Mouse (Mus musculus) hindbrain, postnatal 0 days (tissue): ENCODE data around the gene Arhgef11. TPM values are rescaled to one million over a fixed set of nuclear protein-coding genes. Genes with fewer than 3 reads are reported as not detected.

Experiments used
- ATAC-seq: fragments of 200-750 bp; cut with Nextera tagmentation; 2 replicates; pipeline ENCODE4 v1.8.0; 2017; ENCODE audit warnings: mild to moderate bottlenecking, moderate TSS enrichment, moderate library complexity
- DNase-seq: peaks from one replicate; pipeline ENCODE4 v3.0.0-alpha.2; 2015; ENCODE audit warnings: low spot score
- H3K27ac ChIP-seq: fragments of 300-500 bp; sonication (generic); 2 replicates; pipeline ENCODE4 v1.5.1; 2014; ENCODE audit warnings: mild to moderate bottlenecking
- H3K27me3 ChIP-seq: fragments of 300-500 bp; sonication (generic); 2 replicates; pipeline ENCODE4 v1.6.1; 2014; ENCODE audit warnings: low read length, mixed read lengths; ENCODE audit not compliant: insufficient read depth
- H3K36me3 ChIP-seq: fragments of 300-500 bp; sonication (generic); 2 replicates; pipeline ENCODE4 v1.6.1; 2014; ENCODE audit warnings: low read length, mixed read lengths; ENCODE audit not compliant: insufficient read depth
- H3K4me1 ChIP-seq: fragments of 300-500 bp; sonication (generic); 2 replicates; pipeline ENCODE4 v1.6.1; 2014; ENCODE audit warnings: antibody characterized with exemption, low read length, mixed read lengths; ENCODE audit not compliant: insufficient read depth
- H3K4me2 ChIP-seq: fragments of 300-500 bp; sonication (generic); 2 replicates; pipeline ENCODE4 v1.6.1; 2014; ENCODE audit warnings: low read depth, mild to moderate bottlenecking, low read length, moderate library complexity, mixed read lengths
- H3K4me3 ChIP-seq: fragments of 300-500 bp; sonication (generic); 2 replicates; pipeline ENCODE4 v1.5.1; 2014; ENCODE audit warnings: low read length
- H3K9ac ChIP-seq: fragments of 300-500 bp; sonication (generic); replicated peaks from 2 replicates; pipeline ENCODE4 v1.6.1; 2014; ENCODE audit warnings: mild to moderate bottlenecking, low read length, moderate library complexity, mixed read lengths
- H3K9me3 ChIP-seq: fragments of 300-500 bp; sonication (generic); 2 replicates; pipeline ENCODE4 v1.6.1; 2016; ENCODE audit warnings: low read length, mixed read lengths
- CTCF ChIP-seq: IDR thresholded peaks from 2 replicates; pipeline ENCODE4 v1.5.1; 2016; ENCODE audit warnings: antibody characterized with exemption, control low read depth, low read depth
- WGBS: fragments of 180-500 bp; shearing (Covaris S2); extraction: QIAGEN DNeasy Blood & Tissue Kit; methylation state at CpG from one replicate; pipeline ENCODE4 v1.1.7; 2014; 5-methylcytosine and 5-hydroxymethylcytosine counted together
- polyA plus RNA-seq: library from polyadenylated mRNA; unstranded; fragments of >200 nt; fragmentation: Nextera tagmentation; extraction: Ambion mirVana; gene quantifications from 2 replicates; pipeline ENCODE4 v1.2.1, GENCODE M21; 2015
- total RNA-seq: library from RNA; depleted of rRNA; stranded (reverse); fragments of >200 nt; gene quantifications from 2 replicates; pipeline ENCODE4 v1.2.3, GENCODE M21; 2014

The Arhgef11 gene
- total and polyA plus RNA-seq, 2 experiments from 2014 or later = 17.4 to 75.5 TPM

DNA sequence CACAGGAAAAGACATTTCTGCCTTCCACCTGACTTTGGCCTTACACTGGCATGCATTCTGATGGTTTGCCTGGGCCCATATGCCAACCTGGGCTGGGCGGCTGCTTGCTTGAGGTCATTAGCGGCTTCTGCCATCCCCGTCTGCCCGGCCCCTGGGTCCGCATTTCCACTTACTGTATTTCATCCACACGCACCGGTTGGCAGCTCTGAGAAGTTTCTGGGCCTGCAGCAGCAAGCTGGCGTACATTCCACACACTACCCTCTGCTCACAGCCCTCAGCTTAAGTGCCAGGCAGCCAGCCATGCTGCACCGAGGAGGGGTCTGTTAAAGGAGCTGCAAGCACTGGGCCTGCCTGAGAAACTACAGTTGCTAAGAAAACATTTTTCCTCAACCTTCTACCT, 13.5 kb downstream of the Arhgef11 start:
- 52% methylated on average over 9 of the region's 9 CpGs for WGBS
- Histone ChIP-seq H3K27me3 (no peaks in the 10 kb centered on the region), H3K27ac (peak overlapping the region; percentile 4; the same call in 1 of the 2 replicates), H3K4me1 (0 out of 2 replicates have a peak, but pooled peaks cover 8% of the 10 kb centered on the region), H3K9ac (0 out of 2 replicates have a peak overlapping the region, but pooled peaks have one; percentile 13), H3K36me3 (no peaks in the 10 kb centered on the region), H3K4me2 (peak overlapping the region; percentile 29; the same call in 1 of the 2 replicates), H3K9me3 (no peaks in the 10 kb centered on the region), H3K4me3 (no peak overlapping the region)
- TF ChIP-seq CTCF = no peak
- 0 out of 2 replicates have a peak, but pooled peaks have one; percentile 58 for ATAC-seq
- DNase-seq = peak; percentile 58

DNA sequence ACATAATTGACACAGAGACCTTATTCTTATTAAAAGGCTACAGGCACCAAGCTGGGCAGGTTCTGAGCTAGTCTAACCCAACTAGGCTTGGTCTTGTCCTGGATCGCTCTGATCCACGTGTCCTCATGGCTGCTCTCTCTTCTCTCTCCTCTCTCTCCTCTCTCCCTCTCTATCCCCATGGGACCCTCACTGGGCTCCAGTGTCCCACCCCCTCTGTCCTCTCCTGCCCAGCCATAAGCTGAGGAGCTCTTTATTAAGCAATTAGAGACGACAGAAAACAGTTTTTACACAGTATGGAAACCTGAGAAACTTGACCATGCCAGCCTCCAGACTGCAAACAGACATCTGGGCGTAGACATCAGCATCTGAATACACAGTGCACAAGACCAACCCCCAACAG, 14.0 kb downstream of the Arhgef11 start:
- H3K4me1 ChIP-seq = 0 out of 2 replicates have a peak, but pooled peaks cover 8% of the 10 kb centered on the region
- no peak overlapping the region for H3K9ac ChIP-seq

DNA sequence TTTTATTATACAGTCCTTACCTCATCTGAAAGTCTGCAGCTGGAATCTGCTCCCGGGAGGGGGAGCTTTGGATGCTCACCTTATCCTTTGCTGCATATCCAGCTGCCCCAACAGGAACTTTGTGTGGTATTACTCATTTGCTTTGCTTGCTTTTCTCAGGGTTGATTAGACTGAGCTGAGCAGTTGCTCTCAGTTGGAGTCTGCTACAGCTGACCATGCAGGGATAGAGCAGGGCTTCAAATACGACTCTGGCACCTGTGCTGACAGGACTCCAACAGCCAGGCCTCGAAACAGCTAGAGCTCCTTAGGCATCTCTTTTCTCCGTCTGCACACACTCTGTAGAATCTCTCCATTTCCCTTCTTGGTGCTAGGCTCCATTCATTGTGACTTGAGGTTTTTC, 18.2 kb downstream of the Arhgef11 start:
- Histone ChIP-seq H3K4me3 (no peak overlapping the region), H3K4me2 (no peak overlapping the region), H3K27me3 (no peaks in the 10 kb centered on the region), H3K9ac (no peak overlapping the region), H3K36me3 (no peaks in the 10 kb centered on the region), H3K4me1 (0 out of 2 replicates have a peak, but pooled peaks cover 8% of the 10 kb centered on the region), H3K27ac (no peak overlapping the region), H3K9me3 (no peaks in the 10 kb centered on the region)
- DNase-seq (no peak), ATAC-seq (no peak)
- 63% methylated on average over 4 of the region's 4 CpGs for WGBS
- TF ChIP-seq CTCF = no peak

More for the DNA sequence above, 14.0 kb downstream of the Arhgef11 start:
- WGBS = 66% methylated on average over 4 of the region's 4 CpGs
- Histone ChIP-seq H3K9me3 (no peaks in the 10 kb centered on the region), H3K27ac (0 out of 2 replicates have a peak overlapping the region, but pooled peaks have one; percentile 4), H3K36me3 (no peaks in the 10 kb centered on the region), H3K4me2 (no peak overlapping the region), H3K27me3 (no peaks in the 10 kb centered on the region), H3K4me3 (no peak overlapping the region)
- no peak for DNase-seq
- ATAC-seq = no peak
- TF ChIP-seq CTCF = no peak

DNA sequence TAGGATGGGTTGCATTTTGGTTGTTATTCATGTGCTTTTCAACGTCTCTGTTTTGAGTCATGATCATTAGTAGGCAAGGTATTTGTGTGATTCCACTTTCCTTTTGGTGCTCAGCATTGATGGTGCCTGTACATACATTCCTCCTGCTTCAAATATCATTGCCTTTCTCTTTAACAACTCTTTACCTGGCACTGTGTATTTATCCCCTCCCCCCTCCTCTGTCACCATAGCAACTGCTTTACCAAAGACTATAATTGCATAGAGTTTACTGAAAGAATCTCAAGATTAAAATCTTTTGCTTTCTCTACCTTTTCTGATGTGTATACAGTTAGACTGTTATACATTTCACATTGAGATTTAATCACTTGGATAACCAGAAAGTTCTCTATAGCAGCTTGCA, 26.1 kb downstream of the Arhgef11 start:
- no peak overlapping the region for H3K4me3 ChIP-seq
- H3K4me2 ChIP-seq = no peak overlapping the region
- no peaks in the 10 kb centered on the region for H3K27me3 ChIP-seq
- no peaks in the 10 kb centered on the region for H3K4me1 ChIP-seq
- H3K9ac ChIP-seq = no peak overlapping the region
- H3K27ac ChIP-seq = no peak overlapping the region
- H3K36me3 ChIP-seq = no peaks in the 10 kb centered on the region
- WGBS = 82% methylated on average over 1 of the region's 1 CpGs
- H3K9me3 ChIP-seq = no peaks in the 10 kb centered on the region
- DNase-seq (no peak), ATAC-seq (no peak)
- no peak for TF ChIP-seq CTCF

DNA sequence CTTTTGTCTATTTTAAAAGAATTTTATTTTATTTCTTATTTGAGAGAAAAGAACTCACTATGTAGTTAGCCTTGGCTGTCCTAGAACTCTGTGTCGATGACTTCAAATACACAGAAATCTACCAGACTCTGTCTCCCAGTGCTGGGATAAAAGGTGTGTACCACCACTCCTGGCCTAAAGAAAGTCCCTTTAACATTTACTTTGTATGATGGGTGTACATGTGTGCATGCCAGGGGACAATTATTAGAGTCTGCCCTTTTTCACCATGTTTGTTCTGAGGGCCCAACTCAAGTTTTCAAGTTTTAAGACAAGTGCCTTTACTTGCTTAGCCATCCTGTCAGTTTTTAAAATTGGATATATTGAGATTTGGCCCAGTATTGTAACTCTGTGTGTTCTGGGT, 28.8 kb downstream of the Arhgef11 start:
- Histone ChIP-seq H3K36me3 (no peaks in the 10 kb centered on the region), H3K4me2 (no peak overlapping the region), H3K27ac (no peak overlapping the region), H3K4me3 (no peak overlapping the region), H3K9me3 (no peaks in the 10 kb centered on the region), H3K9ac (no peak overlapping the region), H3K27me3 (no peaks in the 10 kb centered on the region), H3K4me1 (no peaks in the 10 kb centered on the region)
- 95% methylated on average over 1 of the region's 1 CpGs for WGBS
- DNase-seq (no peak), ATAC-seq (no peak)
- TF ChIP-seq CTCF = no peak

DNA sequence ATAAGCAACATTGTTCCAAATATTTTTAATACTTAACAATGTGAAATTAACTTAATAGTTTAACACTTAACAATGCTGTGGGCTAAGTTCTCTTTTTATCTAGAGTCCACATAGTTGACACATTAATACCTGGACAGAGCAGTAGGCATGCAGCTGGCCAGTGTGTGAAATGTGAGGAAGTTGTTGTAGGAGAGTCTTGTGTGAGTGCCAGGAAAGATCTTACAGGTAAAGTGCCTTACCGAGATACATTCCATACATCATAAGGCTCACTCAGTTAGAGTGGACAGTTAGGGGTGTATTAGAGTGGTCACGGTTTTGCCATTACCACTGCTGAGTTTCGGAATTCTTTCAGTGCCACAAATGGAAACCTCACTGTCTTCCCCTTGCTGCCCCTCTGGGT, 31.7 kb downstream of the Arhgef11 start:
- no peak for TF ChIP-seq CTCF

DNA sequence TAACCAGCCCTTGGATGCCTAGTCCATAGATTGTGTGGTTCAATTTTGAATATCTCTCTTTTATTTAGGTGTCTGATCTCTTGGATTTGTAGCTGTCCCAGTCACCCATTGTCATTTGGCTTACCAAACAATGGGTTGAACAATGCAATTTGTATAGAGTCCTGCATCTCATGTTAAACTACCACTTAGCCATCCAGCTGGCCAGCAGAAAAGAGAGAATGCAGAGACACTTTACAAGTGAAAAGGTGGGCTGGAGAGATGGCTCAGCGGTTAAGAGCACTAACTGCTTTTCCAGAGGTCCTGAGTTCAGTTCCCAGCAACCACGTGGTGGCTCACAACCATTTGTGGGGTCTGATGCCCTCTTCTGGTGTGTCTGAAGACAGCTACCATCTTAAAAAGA, 41.0 kb downstream of the Arhgef11 start:
- ATAC-seq (no peak), DNase-seq (no peak)
- Histone ChIP-seq H3K27me3 (no peaks in the 10 kb centered on the region), H3K27ac (no peak overlapping the region), H3K36me3 (no peaks in the 10 kb centered on the region), H3K4me2 (no peak overlapping the region), H3K4me3 (no peak overlapping the region), H3K9me3 (no peaks in the 10 kb centered on the region), H3K4me1 (no peaks in the 10 kb centered on the region), H3K9ac (no peak overlapping the region)
- no peak for TF ChIP-seq CTCF
- WGBS = 71% methylated on average over 2 of the region's 2 CpGs

More for the DNA sequence above, 31.7 kb downstream of the Arhgef11 start:
- WGBS = 89% methylated on average over 3 of the region's 3 CpGs
- Histone ChIP-seq H3K9me3 (no peaks in the 10 kb centered on the region), H3K9ac (no peak overlapping the region), H3K27me3 (no peaks in the 10 kb centered on the region), H3K4me1 (no peaks in the 10 kb centered on the region), H3K4me3 (no peak overlapping the region), H3K27ac (no peak overlapping the region), H3K36me3 (no peaks in the 10 kb centered on the region), H3K4me2 (no peak overlapping the region)
- DNase-seq = no peak
- no peak for ATAC-seq
